Comparison of ENCODE assay signal across 11 mouse cellular contexts in genomic region chr7:117555735-117556134, GRCm38 (mm10).
DNase-seq lines count a peak whose midpoint lies in the region; ATAC-seq and TF ChIP-seq lines count a peak whose summit lies in the region.
"Had no signal": no experiment of that assay in that cellular context is flagged by ENCODE, and none has a peak within 500 bp of the region (broad histone marks: within the 10 kb centered on the region; RNA-seq: fewer than 3 reads in every experiment).

No protein-coding gene starts in this region.

- DNase-seq in heart, postnatal 0 days (ENCODE audit: low spot score) = no peak
- no peak for DNase-seq in heart, postnatal 4 days
- DNase-seq in lung, postnatal 10 days = peak; percentile 29
- no peak for DNase-seq in lung, adult 18-20 months
- DNase-seq in kidney, postnatal 10 days = peak; percentile 43
- peak; percentile 81 for DNase-seq in retina, postnatal 1 day
- no peak for DNase-seq in frontal cortex, postnatal 14 days (ENCODE audit: low spot score in 2 of 2)
- DNase-seq: gastrocnemius, postnatal 14 days; spleen, adult 18-20 months had no signal

- WGBS in heart, postnatal 0 days = 23% methylated on average over 2 of the region's 2 CpGs

- no peak overlapping the region for H3K27ac ChIP-seq in heart, postnatal 0 days (ENCODE audit: low read depth)
- H3K27ac ChIP-seq: limb, embryonic 12.5 days had no signal

- no peak overlapping the region for H3K4me2 ChIP-seq in heart, postnatal 0 days (ENCODE audit: low read depth, low read length)
- H3K4me2 ChIP-seq: limb, embryonic 12.5 days had no signal

- H3K36me3 ChIP-seq in heart, postnatal 0 days (replicated peaks; ENCODE audit: control insufficient read depth, insufficient read depth, low read length) = no peaks in the 10 kb centered on the region
- H3K36me3 ChIP-seq: limb, embryonic 12.5 days had no signal

- no peaks in the 10 kb centered on the region for H3K27me3 ChIP-seq in heart, postnatal 0 days (ENCODE audit: control insufficient read depth, insufficient read depth, low read length)
- H3K27me3 ChIP-seq: limb, embryonic 12.5 days; Patski had no signal

- H3K4me3 ChIP-seq in heart, postnatal 0 days (ENCODE audit: low read depth, low read length) = no peak overlapping the region
- H3K4me3 ChIP-seq: limb, embryonic 12.5 days had no signal

- H3K9ac ChIP-seq in heart, postnatal 0 days (replicated peaks; ENCODE audit: low read depth, low read length) = no peak overlapping the region
- H3K9ac ChIP-seq: limb, embryonic 12.5 days had no signal

- TF ChIP-seq CTCF in heart, postnatal 0 days (IDR thresholded peaks at IDR 0.05; ENCODE audit: low read depth) = no peak

- ATAC-seq in heart, postnatal 0 days (ENCODE audit: insufficient read depth, low read depth) = peak; percentile 39
- ATAC-seq: Patski had no signal

- H3K4me1 ChIP-seq in heart, postnatal 0 days (ENCODE audit: control insufficient read depth, insufficient read depth) = peaks cover 16% of the 10 kb centered on the region

- H3K9me3 ChIP-seq in heart, postnatal 0 days (replicated peaks; ENCODE audit: control insufficient read depth, low read length) = no peaks in the 10 kb centered on the region
- H3K9me3 ChIP-seq: limb, embryonic 12.5 days had no signal

- TF ChIP-seq EP300 in heart, postnatal 0 days (IDR thresholded peaks at IDR 0.05; ENCODE audit: low read depth) = no peak

Comparison
In these comparisons a context has a peak if more than half of its experiments do, and no peak if none do; other contexts are left out.
1. DNase-seq: peak in lung, postnatal 10 days (single experiment), kidney, postnatal 10 days (single experiment) and retina, postnatal 1 day (single experiment); none in heart, postnatal 0 days (single experiment), heart, postnatal 4 days (single experiment), lung, adult 18-20 months (0 of 2) and frontal cortex, postnatal 14 days (0 of 2).